Mouse (Mus musculus): ENCODE measurements at regions not wholly inside any gene's neighbourhood (a gene's known extent, or its start where the extent isn't known, plus 50 kb on each side); places are given as distances from the start of the nearest gene placed in this dataset.

- peak in 1 of 2 experiments; percentile 5 for DNase-seq
These were observed 53.2 kb upstream of the Rgs5 start for GRCm38 (mm10) chr1:169602122-169602521.

GRCm38 (mm10) chr1:169594470-169594869 lies 60.8 kb upstream of the Rgs5 start:
- no peak for DNase-seq

DNA sequence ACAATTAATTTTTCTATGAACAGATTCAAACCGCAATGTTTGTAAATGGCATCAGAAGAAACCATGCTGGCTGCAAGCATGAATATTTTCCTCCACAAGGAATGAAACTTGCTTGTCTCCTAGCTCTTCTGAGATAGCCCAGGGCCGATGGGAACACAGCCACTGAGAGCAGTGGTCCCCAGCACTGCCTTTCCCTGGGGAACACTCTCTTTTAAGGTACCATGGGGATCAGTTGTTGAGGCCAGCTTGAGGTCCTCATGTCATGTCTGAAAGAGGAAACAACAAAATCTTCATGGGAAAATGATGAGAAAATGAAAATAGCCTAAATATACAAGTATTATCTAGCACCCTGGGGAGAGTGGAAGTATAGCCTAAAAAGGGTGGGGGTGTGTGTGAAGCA lies 55.1 kb upstream of the Nuf2 start:
- no peak for DNase-seq

DNA sequence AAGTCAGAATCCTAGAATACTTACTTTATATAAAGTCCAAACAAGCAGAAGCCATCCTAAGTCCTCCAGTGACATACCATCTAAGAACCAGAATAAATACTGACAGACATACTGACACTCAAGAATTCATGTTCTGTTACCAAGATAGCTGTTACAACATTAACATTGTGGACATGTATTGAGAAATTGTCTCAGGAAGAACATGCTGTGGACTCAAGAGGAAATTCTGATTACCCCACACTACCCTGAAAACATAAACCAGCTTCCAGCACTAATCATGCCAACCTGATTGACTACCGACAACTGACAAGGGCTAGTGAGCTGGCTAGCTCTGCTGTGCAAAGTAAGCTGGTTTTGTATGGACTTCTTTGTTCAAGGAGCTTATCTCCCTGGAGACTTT lies 51.1 kb upstream of the Nuf2 start:
- DNase-seq, result no peak

Data from lung, postnatal 4 days (tissue).